Mouse (Mus musculus): ENCODE results near the gene Nr1h2.

DNA sequence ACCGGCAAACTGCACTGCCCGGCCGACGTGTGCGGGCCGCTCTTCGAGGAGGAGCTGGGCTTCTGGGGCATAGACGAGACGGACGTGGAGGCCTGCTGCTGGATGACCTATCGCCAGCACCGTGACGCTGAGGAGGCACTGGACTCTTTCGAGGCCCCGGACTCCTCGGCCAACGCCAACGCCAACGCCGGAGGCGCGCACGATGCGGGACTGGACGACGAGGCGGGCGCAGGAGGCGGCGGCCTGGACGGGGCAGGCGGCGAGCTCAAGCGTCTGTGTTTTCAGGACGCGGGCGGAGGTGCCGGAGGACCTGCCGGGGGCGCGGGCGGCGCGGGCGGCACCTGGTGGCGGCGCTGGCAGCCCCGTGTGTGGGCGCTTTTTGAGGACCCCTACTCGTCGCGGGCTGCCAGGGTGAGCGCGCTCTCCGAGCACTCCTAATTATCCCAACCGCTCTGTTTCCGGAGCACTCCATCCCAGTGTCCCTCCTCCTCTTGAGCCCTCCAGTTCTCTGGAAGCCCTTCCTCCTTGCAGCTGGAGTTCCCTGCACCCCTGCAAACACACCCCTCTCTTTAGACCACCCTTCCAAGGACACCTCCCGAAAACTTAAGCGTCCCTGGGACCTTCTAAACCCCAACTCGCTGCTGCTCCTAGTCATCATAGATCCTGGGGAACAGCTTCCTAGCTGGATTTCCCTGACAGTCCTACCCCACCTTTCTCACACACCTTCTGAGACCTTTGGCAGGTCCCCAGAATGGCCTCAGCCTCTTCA, 37.8 kb upstream of the Nr1h2 start:
- TF ChIP-seq CTCF (IDR thresholded peaks at IDR 0.05) (no peak), POLR2A (IDR thresholded peaks at IDR 0.05; ENCODE audit: insufficient read depth, low read depth, low read length) (no peak), EP300 (IDR thresholded peaks at IDR 0.05; ENCODE audit: insufficient read depth, low read depth, low read length) (no peak)

Data from heart, adult 2 months (tissue).